Comparison of ENCODE assay signal across 8 mouse cellular contexts in the genomic region with DNA sequence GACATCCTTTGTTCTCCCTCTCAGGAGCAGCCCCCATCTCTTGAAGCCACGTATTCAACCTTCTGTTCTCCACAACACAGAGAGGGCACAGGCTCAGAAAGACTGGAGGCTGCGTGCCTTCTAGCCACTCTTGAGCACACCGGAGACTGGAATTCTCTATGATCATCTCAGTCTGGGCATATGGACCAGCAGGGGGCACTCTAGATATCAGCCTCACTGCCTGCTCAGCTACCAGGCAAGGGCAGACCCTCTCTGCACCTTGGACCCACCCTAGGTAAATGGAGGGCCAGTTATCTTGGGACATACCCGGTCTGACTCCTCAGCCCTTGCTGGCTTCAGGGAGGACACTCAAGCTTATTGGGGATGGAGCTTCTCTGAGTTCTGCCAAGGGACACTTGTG. TPM values are rescaled to one million over a fixed set of nuclear protein-coding genes. Genes with fewer than 3 reads are reported as not detected.
DNase-seq lines count a peak whose midpoint lies in the region; ATAC-seq and TF ChIP-seq lines count a peak whose summit lies in the region.

No protein-coding gene starts in this region.

- H3K4me1 ChIP-seq in intestine, postnatal 0 days (replicated peaks; ENCODE audit: control insufficient read depth, insufficient read depth, low read length): no peaks in the 10 kb centered on the region
- no peaks in the 10 kb centered on the region for H3K4me1 ChIP-seq in intestine, embryonic 15.5 days (replicated peaks)
- no peaks in the 10 kb centered on the region for H3K4me1 ChIP-seq in ES-Bruce4 (ENCODE audit: control insufficient read depth, insufficient read depth, low read length)
- no peaks in the 10 kb centered on the region for H3K4me1 ChIP-seq in forebrain, embryonic 14.5 days (ENCODE audit: control insufficient read depth, insufficient read depth, low read length)

- intact Hi-C loops in left cerebral cortex, postnatal 36 days (cut with DNase I): loop anchor here (5.0 to 10.0 kb wide), 2 partner anchors 120 to 203 kb away; partner anchors contain the start of gene Sema5b

- ATAC-seq in intestine, postnatal 0 days: no peak
- no peak for ATAC-seq in intestine, embryonic 15.5 days
- ATAC-seq in forebrain, embryonic 14.5 days: peak; percentile 54; the same call in 1 of the 2 replicates

- H3K9me3 ChIP-seq in intestine, postnatal 0 days (ENCODE audit: control insufficient read depth): no peaks in the 10 kb centered on the region
- H3K9me3 ChIP-seq in intestine, embryonic 15.5 days: no peaks in the 10 kb centered on the region
- H3K9me3 ChIP-seq in ES-Bruce4 (replicated peaks; ENCODE audit: control insufficient read depth, insufficient read depth, low read length, poor library complexity, severe bottlenecking): no peaks in the 10 kb centered on the region
- no peaks in the 10 kb centered on the region for H3K9me3 ChIP-seq in forebrain, embryonic 14.5 days (replicated peaks; ENCODE audit: control insufficient read depth, low read length)

- WGBS in intestine, postnatal 0 days: 57% methylated on average over 4 of the region's 4 CpGs
- 59% methylated on average over 4 of the region's 4 CpGs for WGBS in intestine, embryonic 15.5 days
- WGBS in forebrain, embryonic 14.5 days: 69% methylated on average over 4 of the region's 4 CpGs

- TF ChIP-seq EP300 in ES-Bruce4 (IDR thresholded peaks at IDR 0.05; ENCODE audit: insufficient read depth, low read depth, low read length): no peak

- no peak overlapping the region for H3K4me3 ChIP-seq in intestine, postnatal 0 days (ENCODE audit: low read depth, low read length)
- no peak overlapping the region for H3K4me3 ChIP-seq in intestine, embryonic 15.5 days (replicated peaks)
- H3K4me3 ChIP-seq in ES-Bruce4 (ENCODE audit: low read depth, low read length): no peak overlapping the region
- no peak overlapping the region for H3K4me3 ChIP-seq in forebrain, embryonic 14.5 days (ENCODE audit: low read depth, low read length)

- no peak overlapping the region for H3K4me2 ChIP-seq in intestine, postnatal 0 days (replicated peaks; ENCODE audit: low read depth)
- no peak overlapping the region for H3K4me2 ChIP-seq in intestine, embryonic 15.5 days (replicated peaks)
- no peak overlapping the region for H3K4me2 ChIP-seq in forebrain, embryonic 14.5 days (ENCODE audit: low read length)

- H3K27me3 ChIP-seq in intestine, postnatal 0 days (replicated peaks; ENCODE audit: control insufficient read depth, insufficient read depth, low read length): no peaks in the 10 kb centered on the region
- H3K27me3 ChIP-seq in intestine, embryonic 15.5 days (replicated peaks): no peaks in the 10 kb centered on the region
- no peaks in the 10 kb centered on the region for H3K27me3 ChIP-seq in ES-Bruce4 (ENCODE audit: control insufficient read depth, insufficient read depth, low read length, poor library complexity, severe bottlenecking)
- no peaks in the 10 kb centered on the region for H3K27me3 ChIP-seq in forebrain, embryonic 14.5 days (replicated peaks; ENCODE audit: control insufficient read depth, insufficient read depth, low read length)

- H3K36me3 ChIP-seq in intestine, postnatal 0 days (ENCODE audit: control insufficient read depth, insufficient read depth): no peaks in the 10 kb centered on the region
- H3K36me3 ChIP-seq in intestine, embryonic 15.5 days: peaks cover 4% of the 10 kb centered on the region; the same call in 1 of the 2 replicates
- H3K36me3 ChIP-seq in ES-Bruce4 (ENCODE audit: control insufficient read depth, insufficient read depth, low read length, poor library complexity, severe bottlenecking): 0 out of 2 replicates have a peak, but pooled peaks cover under 1% of the 10 kb centered on the region
- H3K36me3 ChIP-seq in forebrain, embryonic 14.5 days (ENCODE audit: control insufficient read depth, insufficient read depth, low read length): no peaks in the 10 kb centered on the region

- DNase-seq in adrenal gland, postnatal 36 days: peak; percentile 29 to 56
- peak; percentile 51 for DNase-seq in forebrain, embryonic 14.5 days (ENCODE audit: low spot score)
- peak; percentile 8 for DNase-seq in lung, postnatal 25 days (ENCODE audit: low spot score)
- no peak for DNase-seq in natural killer cell, adult 2 months (ENCODE audit: low spot score in 2 of 2)
- no peak for DNase-seq in left cerebral cortex, postnatal 36 days (ENCODE audit: low spot score in 2 of 2)

- no peak overlapping the region for H3K27ac ChIP-seq in intestine, postnatal 0 days (ENCODE audit: low read depth, low read length)
- no peak overlapping the region for H3K27ac ChIP-seq in intestine, embryonic 15.5 days
- H3K27ac ChIP-seq in ES-Bruce4 (ENCODE audit: insufficient read depth, low read length): no peak overlapping the region
- H3K27ac ChIP-seq in forebrain, embryonic 14.5 days (ENCODE audit: low read depth, low read length): no peak overlapping the region

- peak; percentile 69 for TF ChIP-seq CTCF in intestine, postnatal 0 days (IDR thresholded peaks at IDR 0.05; ENCODE audit: low read depth)
- peak; percentile 64 for TF ChIP-seq CTCF in ES-Bruce4 (IDR thresholded peaks at IDR 0.05; ENCODE audit: low read depth, low read length)

- H3K9ac ChIP-seq in intestine, postnatal 0 days (ENCODE audit: low read depth, low read length): no peak overlapping the region
- no peak overlapping the region for H3K9ac ChIP-seq in intestine, embryonic 15.5 days
- H3K9ac ChIP-seq in ES-Bruce4 (ENCODE audit: low read depth, poor library complexity, severe bottlenecking): no peak overlapping the region
- no peak overlapping the region for H3K9ac ChIP-seq in forebrain, embryonic 14.5 days (ENCODE audit: low read length)

- TF ChIP-seq POLR2A in ES-Bruce4 (IDR thresholded peaks at IDR 0.05; ENCODE audit: insufficient read depth, low read length): no peak

RNA-seq across cellular contexts. Expression of gene Sec22a, which starts 58.4 kb away (rescaled TPM):
- 55.3 and 58.1 TPM in 2 replicates for polyA plus RNA-seq in intestine, postnatal 0 days (2015; fragmentation: Nextera tagmentation; extraction: Ambion mirVana)
- polyA plus RNA-seq in intestine, embryonic 15.5 days (2015; fragmentation: Nextera tagmentation; extraction: Ambion mirVana): 53.3 and 54.3 TPM in 2 replicates
- 29.3 and 32.8 TPM in 2 replicates for polyA plus RNA-seq in ES-Bruce4 (2011; ENCODE audit: insufficient read depth, insufficient read length, low read depth, missing spikeins)
- total RNA-seq in adrenal gland, postnatal 36 days (2021): 10 to 100 TPM; 22.2 to 32.3 TPM
- polyA plus RNA-seq in forebrain, embryonic 14.5 days (2014; fragmentation: Nextera tagmentation; extraction: Ambion mirVana): 47.7 and 49.4 TPM in 2 replicates
- total RNA-seq in left cerebral cortex, postnatal 36 days (2021): 10 to 100 TPM; 14.2 to 18.6 TPM

Comparison
In these comparisons a context has a peak if more than half of its experiments do, and no peak if none do; other contexts are left out.
1. DNase-seq: peak in adrenal gland, postnatal 36 days (2 of 2), forebrain, embryonic 14.5 days (single experiment) and lung, postnatal 25 days (single experiment); none in natural killer cell, adult 2 months (0 of 2) and left cerebral cortex, postnatal 36 days (0 of 2).